Mouse (Mus musculus) mouse trophoblast stem cell (cell line): ENCODE measurements around the gene Ric3.

ENCODE experiments used
- in situ Hi-C, 2 experiments: fragments of 300-500 bp; cut with MseI, MboI; formaldehyde crosslinking; loops; 2 replicates in 1 of 2; 3 replicates in 1 of 2; pipeline ENCODE4 v1.15.1; 2025

The Ric3 gene

GRCm38 (mm10) chr7:109001971-109002370 is 81.2 kb downstream of the Ric3 start:
- in situ Hi-C loops: no loop called here

GRCm38 (mm10) chr7:109000315-109000954 is 82.7 kb downstream of the Ric3 start:
- in situ Hi-C loops: no loop called here

GRCm38 (mm10) chr7:108996156-108996555 is 87.0 kb downstream of the Ric3 start:
- in situ Hi-C loops: no loop called here

- in situ Hi-C loops: no loop called here
Observed at GRCm38 (mm10) chr7:108993881-108994291, 89.2 kb downstream of the Ric3 start.

- in situ Hi-C loops: no loop called here
Observed at GRCm38 (mm10) chr7:108993230-108993629, 89.9 kb downstream of the Ric3 start.

DNA sequence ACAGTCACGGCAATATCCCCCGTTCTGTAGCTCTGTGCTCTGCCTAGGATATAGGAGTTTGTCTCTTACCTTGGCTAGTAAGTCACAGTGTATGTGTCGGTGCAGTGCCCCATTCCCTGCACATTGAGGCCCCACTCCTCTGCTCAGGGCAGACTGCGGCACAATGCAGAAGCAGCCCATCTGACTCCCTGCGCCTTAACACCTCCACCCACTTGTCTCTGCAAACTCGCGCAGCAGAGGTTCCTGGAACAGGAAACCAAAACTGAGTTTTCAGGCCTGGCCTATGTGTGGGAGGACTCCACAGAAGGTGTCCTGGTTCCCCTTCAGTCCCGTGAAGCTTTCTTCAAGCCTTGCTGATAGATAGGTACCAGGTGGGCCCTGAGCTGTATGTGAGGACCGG is 91.9 kb downstream of the Ric3 start:
- in situ Hi-C loops: no loop called here

DNA sequence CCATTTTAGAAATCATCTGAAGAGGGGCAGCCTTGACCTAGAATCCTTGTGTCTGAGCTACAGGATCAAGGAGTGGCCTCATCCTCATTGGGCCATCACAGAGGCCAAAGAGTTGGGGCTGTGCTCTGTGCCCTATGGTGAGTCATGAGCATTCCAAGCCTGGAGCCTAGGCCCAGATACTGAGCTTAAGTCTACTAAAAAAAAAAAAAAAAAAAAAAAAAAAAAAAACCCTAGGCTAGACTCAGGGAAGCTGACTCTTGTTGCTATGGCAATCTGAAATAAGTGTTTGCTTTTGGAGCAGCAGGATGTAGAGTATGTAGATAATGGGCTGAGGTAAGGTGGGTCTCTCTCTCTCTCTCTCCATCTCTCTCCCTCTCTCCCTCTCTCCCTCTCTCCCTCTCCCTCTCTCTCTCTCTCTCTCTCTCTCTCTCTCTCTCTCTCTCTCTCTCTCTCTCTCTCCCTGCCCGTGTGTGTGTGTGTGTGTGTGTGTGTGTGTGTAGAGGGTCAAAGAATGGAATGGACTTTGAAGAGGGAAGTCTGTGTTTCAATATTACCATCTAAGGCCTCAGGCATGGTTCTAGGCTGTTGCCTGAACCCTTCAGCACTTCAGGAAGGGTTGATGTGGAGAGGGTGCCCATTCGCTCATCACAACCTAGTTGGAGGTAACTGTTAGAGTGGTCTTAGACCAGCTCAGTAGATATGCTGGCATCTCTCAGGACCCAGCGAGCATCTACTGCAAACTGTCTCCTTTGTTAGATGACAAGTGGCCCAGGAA is 97.0 kb downstream of the Ric3 start:
- in situ Hi-C loops: no loop called here
